Mouse (Mus musculus): ENCODE data around the gene Cox7a2l. TPM values are rescaled to one million over a fixed set of nuclear protein-coding genes. Genes with fewer than 3 reads are reported as not detected.

Cox7a2l gene
- total RNA-seq (2022), result 100 to 1,000 TPM; 306 to 336 (median 326) TPM

DNA sequence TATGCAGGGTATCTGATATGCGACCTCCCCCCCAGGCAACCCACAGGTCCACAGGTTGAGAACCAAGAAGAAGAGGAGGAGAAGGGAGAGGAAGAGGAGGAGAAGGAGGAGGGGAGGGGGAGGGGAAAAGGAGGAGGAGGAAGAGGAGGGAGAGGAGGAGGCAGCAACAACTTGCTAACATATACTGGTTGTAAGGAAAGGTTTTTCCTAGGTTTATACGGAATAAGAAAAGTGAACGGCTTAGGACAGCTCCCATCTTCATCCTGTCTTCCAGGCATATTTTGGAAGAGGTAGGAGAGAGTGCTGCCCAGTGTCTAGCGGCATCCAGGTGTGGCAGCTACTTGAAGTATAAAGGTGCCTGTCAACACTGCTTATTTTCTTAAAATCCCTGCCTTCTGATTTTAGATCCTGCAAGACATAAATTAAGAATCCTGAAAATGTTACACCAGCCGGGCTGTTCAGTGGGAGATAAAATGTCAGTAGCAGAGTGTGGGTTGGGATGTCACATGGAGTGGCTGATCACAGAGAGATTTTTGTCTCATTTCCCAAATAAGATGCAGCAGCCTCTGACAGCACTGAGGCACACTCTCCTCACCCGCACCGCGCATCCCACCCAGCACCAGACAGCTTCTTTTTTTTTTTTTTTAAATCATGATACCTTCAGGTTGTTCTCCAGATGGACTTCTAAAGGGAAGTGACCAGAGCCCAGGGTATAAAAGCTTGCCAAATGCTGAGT lies at the start of gene Cox7a2l:
Cox7a2l (minus strand) TSS at position 51 of the 736 bp plus-strand sequence.
- no peak for DNase-seq (ENCODE audit: low spot score)

GRCm38 (mm10) chr17:83565506-83565905 lies 48.4 kb upstream of the Cox7a2l start:
- DNase-seq (ENCODE audit: low spot score), result no peak

DNA sequence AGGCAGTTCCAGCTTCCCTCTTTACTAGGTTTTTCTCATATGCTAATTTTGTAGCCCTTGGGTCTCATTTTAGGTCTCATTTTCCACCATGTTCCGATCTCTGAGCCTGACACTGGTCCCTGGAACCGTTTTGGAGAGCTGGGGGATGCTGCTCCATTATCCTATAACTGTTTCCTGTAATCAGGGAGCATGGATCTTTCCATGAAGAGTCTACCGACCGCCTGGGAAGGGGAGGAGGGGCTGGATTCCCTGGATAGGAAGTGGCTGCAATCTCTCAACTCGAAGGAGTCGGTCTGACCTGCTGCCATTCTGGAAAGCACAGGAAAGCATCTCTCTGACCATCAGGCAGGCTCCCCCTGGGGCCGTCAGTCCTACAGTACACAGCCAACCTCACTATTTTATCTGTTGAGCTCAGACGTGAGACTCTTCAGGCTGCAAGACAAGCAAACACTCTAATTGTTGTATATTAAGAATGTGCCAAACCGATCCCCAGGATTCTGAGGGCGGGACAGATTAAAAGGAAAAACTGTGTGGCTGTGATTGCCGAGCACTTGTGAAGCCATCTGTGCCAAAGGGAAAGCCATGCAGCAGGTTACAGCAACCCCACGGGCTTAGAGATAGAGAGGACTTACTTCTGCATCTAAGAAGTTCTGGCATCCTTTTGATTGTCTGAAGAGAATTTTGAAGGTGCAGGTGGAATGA lies 47.1 kb upstream of the Cox7a2l start:
- no peak for DNase-seq (ENCODE audit: low spot score)

GRCm38 (mm10) chr17:83563703-83564111 lies 46.6 kb upstream of the Cox7a2l start:
- DNase-seq (ENCODE audit: low spot score), result peak; percentile 34

DNA sequence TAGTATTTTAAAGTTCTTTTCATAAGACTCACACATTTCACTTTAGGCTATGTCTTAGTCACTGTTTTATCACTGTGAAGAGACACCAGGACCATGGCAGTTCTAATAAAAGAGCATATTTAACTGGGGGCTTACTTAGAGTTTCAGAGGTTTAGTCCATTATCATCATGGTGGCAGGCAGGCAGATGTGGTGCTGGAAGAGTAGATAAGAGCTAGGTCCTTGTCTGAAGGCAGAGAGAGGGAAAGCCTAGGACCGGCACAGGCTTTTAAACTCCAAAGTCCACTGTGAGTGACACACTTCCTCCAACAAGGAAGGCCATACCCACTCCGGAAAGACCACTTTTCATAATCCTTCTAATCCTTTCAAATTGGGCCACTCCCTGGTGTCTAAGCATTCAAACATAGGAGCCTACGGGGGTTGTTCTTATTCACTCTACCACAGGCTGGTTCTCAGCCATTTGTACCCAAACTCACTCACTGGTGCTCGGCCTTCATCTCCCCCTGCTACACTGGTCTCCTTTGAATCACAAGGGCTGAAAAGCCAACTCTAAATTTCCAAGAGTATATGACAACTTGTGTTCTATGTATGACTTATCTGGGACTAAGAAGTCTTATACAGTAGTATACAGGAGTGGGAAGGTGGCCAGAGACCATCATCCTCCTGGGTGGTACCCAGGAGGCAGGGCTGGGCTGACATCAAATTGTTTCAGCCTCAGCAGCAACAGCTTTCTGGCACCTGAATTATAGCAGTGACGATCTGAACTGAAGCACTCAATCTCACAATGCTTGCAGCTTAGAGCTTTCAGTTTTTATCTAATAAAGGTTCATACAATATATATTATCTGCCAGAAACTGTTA lies 45.3 kb upstream of the Cox7a2l start:
- DNase-seq (ENCODE audit: low spot score), result no peak

- DNase-seq (ENCODE audit: low spot score), result no peak
These were observed 42.0 kb upstream of the Cox7a2l start for GRCm38 (mm10) chr17:83559081-83559480.

GRCm38 (mm10) chr17:83555836-83556235 lies 38.7 kb upstream of the Cox7a2l start:
- no peak for DNase-seq (ENCODE audit: low spot score)

- DNase-seq (ENCODE audit: low spot score), result no peak
These were observed 37.9 kb upstream of the Cox7a2l start for GRCm38 (mm10) chr17:83554997-83555396.

GRCm38 (mm10) chr17:83548501-83549233 lies 31.5 kb upstream of the Cox7a2l start:
- DNase-seq (ENCODE audit: low spot score), result no peak

- DNase-seq (ENCODE audit: low spot score), result no peak
These were observed 30.0 kb upstream of the Cox7a2l start for GRCm38 (mm10) chr17:83547145-83547544.

GRCm38 (mm10) chr17:83545756-83546742 lies 28.9 kb upstream of the Cox7a2l start:
- no peak for DNase-seq (ENCODE audit: low spot score)

DNA sequence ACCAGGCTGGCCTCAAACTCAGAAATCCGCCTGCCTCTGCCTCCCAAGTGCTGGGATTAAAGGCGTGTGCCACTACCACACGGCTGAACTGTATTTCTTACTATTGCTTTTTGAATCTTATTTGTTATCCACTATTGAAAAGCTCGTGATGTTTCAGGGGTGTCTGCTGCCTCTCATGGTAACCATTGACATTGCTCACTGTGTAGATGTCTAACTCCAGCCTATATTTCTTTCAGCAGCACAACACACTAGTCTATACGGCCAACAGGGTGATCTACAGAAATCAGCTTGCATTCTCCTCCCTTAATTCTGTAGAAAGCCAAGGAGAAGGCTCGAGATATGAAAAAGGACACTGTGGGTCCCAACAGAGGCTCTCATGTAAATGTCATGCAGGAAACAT lies 28.1 kb upstream of the Cox7a2l start:
- no peak for DNase-seq (ENCODE audit: low spot score)

DNA sequence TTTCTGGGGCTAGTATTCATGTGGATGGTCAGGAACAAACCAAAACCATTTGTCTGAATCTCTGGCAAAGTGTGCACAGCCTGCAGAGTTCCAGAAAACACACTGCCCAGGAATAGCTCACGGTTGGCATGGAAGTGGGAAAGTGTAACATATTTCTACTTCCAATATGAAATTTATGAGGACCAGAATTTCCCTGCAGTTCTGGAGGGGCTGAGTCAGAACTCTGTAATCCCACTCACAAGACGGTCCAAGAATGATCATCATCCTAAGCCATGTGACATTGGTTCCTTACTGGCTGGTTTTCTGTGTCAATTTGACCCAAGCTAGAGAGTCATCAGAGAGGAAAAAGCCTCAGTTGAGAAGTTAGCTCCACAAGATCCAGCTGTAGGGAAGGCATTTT lies 25.3 kb upstream of the Cox7a2l start:
- no peak for DNase-seq (ENCODE audit: low spot score)

GRCm38 (mm10) chr17:83539262-83540037 lies 22.3 kb upstream of the Cox7a2l start:
- DNase-seq (ENCODE audit: low spot score), result no peak

DNA sequence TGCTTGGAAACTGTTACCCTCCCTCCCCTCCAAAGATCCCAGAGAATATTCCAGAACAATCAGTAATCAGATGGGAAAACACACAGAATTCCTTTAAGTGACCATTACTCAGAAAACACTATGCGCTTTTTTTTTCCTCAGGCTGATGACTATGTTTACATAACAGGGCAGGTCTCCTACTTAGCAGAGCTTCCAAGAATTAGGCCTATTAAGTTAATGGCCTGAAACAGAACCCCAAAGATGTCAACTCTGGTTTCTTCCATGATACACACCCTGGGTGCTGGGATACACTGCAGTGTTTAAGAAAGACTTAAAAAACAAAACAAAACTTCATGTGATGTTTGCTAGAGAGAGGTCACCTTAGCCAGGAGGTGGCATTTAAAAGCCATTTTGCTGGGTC lies 21.6 kb upstream of the Cox7a2l start:
- DNase-seq (ENCODE audit: low spot score), result no peak

DNA sequence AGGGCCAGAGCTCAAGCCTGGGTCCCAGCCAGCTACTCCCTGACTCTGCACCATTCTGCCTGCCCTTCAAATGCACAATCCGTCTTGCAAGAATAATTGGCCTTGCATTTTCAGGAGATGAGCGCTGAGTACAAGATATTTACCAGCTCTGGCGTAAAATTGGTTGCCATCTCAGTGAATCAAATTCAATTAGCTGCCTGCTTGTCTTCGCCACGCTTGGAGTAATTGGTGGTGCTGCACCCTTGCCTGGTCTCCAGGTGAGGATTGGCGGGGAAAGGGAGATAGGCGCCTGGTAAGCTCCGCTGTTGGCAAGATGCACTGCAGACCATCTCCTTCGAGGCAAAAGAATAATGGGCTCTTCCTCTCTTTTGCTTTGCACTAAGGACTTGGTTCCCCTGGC lies 21.0 kb upstream of the Cox7a2l start:
- no peak for DNase-seq (ENCODE audit: low spot score)

DNA sequence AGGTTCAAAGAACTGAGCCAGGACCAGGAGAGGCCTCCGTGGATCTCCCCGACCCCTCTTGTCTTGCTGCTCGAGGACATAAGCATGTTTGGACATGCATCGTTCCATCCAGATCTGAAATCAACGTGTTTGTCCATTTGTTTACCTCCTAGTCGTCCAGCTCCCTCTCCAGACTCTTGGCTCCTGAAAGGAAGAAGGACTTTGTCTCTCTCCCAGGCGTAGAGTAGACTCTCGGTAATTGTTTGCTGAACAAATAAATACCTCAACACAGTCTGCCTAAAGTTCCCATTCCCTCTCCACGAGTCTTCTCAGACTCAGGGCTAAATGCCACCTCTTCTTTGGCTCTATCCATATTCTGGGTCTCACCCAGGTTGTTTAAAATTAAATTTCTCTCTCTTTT lies 16.0 kb upstream of the Cox7a2l start:
- DNase-seq (ENCODE audit: low spot score), result no peak

DNA sequence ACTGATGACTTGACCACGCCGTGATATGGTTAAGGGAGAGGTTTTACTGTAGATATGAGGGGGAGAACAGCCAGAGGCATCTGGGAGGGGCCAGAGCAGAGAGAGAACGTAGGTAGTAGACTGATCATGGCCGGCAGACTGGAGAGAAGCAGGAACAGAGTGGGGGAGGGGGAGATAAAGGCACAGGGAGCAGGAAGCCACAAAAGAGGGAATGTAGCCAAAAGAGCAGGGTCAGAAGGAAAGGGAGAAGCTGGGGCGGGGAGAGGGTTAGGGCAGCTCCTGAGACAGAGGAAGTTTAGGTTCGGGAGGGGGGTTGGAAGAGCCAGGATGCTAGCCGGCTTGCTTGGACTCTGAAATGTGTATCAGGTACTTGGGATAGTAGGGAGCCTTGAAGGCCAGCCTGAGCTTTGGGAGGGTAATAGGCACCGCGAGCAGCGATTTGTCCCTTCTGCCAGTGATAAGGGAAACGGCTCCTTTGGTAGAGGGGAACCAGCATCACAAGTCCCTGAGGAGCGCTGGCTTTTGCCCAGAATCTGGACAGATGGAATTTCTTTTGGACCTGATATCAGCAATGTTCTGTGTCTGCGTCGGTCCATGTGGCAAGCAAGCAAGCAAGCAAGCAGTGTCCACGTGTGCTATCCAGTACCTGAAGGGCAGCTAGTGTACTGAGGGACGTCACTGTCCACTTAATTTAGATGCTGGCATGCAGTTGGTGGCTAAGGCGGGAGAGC lies 10.7 kb upstream of the Cox7a2l start:
- DNase-seq (ENCODE audit: low spot score), result peak; percentile 49

Measured in heart, adult 8-10 months (tissue).